Mouse (Mus musculus) hindbrain, embryonic 10.5 days (tissue): Measurements from ENCODE around the gene Hoga1. TPM values are rescaled to one million over a fixed set of nuclear protein-coding genes. Genes with fewer than 3 reads are reported as not detected.

Experiments used
- DNase-seq: peaks from one replicate; pipeline ENCODE4 v3.0.0-alpha.2; 2017; ENCODE audit warnings: low spot score
- H3K27ac ChIP-seq: fragments of 300-500 bp; sonication (generic); 2 replicates; pipeline ENCODE4 v1.5.1; 2016; ENCODE audit warnings: mild to moderate bottlenecking, moderate library complexity
- H3K27me3 ChIP-seq: fragments of 300-500 bp; sonication (generic); 2 replicates; pipeline ENCODE4 v1.6.1; 2016; ENCODE audit warnings: mild to moderate bottlenecking; ENCODE audit not compliant: poor library complexity, insufficient read depth, severe bottlenecking
- H3K36me3 ChIP-seq: fragments of 300-500 bp; sonication (generic); 2 replicates; pipeline ENCODE4 v1.6.1; 2016; ENCODE audit warnings: mild to moderate bottlenecking, moderate library complexity
- H3K4me1 ChIP-seq: fragments of 300-500 bp; sonication (generic); replicated peaks from 2 replicates; pipeline ENCODE4 v1.6.1; 2016; ENCODE audit warnings: mild to moderate bottlenecking
- H3K4me3 ChIP-seq: fragments of 300-500 bp; sonication (generic); 2 replicates; pipeline ENCODE4 v1.5.1; 2016; ENCODE audit warnings: mild to moderate bottlenecking, moderate library complexity
- H3K9me3 ChIP-seq: fragments of 300-500 bp; sonication (generic); 2 replicates; pipeline ENCODE4 v1.6.1; 2016; ENCODE audit warnings: mild to moderate bottlenecking, moderate library complexity
- WGBS: fragments of 180-500 bp; shearing (Covaris S2); methylation state at CpG from one replicate; pipeline ENCODE4 v1.1.7; 2016; 5-methylcytosine and 5-hydroxymethylcytosine counted together
- polyA plus RNA-seq: library from polyadenylated mRNA; unstranded; fragments of >200 nt; fragmentation: Nextera tagmentation; extraction: Ambion mirVana; gene quantifications from 2 replicates; pipeline ENCODE4 v1.2.1, GENCODE M21; 2016

The Hoga1 gene
- polyA plus RNA-seq, result 1.3 and 1.9 TPM in 2 replicates

GRCm38 (mm10) chr19:42045269-42046102 is at the start of gene Hoga1:
Gene Hoga1 (plus strand): TSS chr19:42045610.
- Histone ChIP-seq H3K4me1 (peaks cover 12% of the 10 kb centered on the region), H3K27me3 (peaks cover 2% of the 10 kb centered on the region; the same call in 1 of the 2 replicates), H3K27ac (peak within 1 kb of the TSS; percentile 66), H3K9me3 (no peaks in the 10 kb centered on the region), H3K36me3 (no peaks in the 10 kb centered on the region), H3K4me3 (peak within 1 kb of the TSS; percentile 47)
- peak; percentile 85 for DNase-seq
- WGBS, result 21% methylated on average over 23 of the region's 23 CpGs

- DNase-seq, result no peak
- Histone ChIP-seq H3K4me3 (no peak overlapping the region), H3K4me1 (peaks cover 50% of the 10 kb centered on the region), H3K9me3 (no peaks in the 10 kb centered on the region), H3K36me3 (no peaks in the 10 kb centered on the region), H3K27ac (no peak overlapping the region), H3K27me3 (no peaks in the 10 kb centered on the region)
- WGBS, result 87% methylated on average over 10 of the region's 10 CpGs
Measured at GRCm38 (mm10) chr19:41997090-41997489, 48.3 kb upstream of the Hoga1 start.

- DNase-seq, result no peak
- no peaks in the 10 kb centered on the region for H3K9me3 ChIP-seq
- peaks cover 45% of the 10 kb centered on the region for H3K4me1 ChIP-seq
Measured at GRCm38 (mm10) chr19:41998770-41999548, 46.5 kb upstream of the Hoga1 start.

DNA sequence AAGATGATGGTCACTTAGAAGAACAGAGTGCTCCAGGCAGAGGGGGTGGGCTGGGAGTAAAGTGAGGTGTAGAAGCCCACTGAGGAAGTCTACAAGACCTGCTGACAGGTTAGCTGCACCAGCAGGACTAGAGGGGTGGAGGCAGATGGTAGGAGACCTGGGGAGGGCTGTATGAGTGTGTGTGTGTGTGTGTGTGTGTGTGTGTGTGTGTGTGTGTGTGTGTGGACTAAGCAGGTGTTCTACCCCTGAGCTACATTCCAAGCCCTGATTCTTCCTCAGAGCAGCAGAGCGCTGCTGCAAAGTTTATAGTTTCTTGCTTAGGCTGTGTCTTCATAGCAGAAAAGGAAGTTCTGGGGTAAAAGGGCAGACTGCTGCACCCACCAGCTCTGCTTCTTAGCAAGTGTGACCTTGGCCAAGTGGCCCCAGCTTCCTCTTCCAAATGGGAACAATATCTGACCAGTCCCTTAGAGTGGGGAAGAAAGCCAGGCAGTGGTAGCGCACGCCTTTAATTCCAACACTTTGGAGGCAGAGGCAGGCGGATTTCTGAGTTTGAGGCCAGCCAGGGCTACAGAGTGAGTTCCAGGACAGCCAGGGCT is 45.6 kb upstream of the Hoga1 start:
- 89% methylated on average over 4 of the region's 4 CpGs for WGBS
- H3K27ac ChIP-seq, result no peak overlapping the region
- no peaks in the 10 kb centered on the region for H3K36me3 ChIP-seq
- H3K9me3 ChIP-seq, result no peaks in the 10 kb centered on the region
- DNase-seq, result no peak
- H3K27me3 ChIP-seq, result no peaks in the 10 kb centered on the region
- H3K4me1 ChIP-seq, result peaks cover 47% of the 10 kb centered on the region
- H3K4me3 ChIP-seq, result no peak overlapping the region

More at GRCm38 (mm10) chr19:41998770-41999548, 46.5 kb upstream of the Hoga1 start:
- Histone ChIP-seq H3K36me3 (no peaks in the 10 kb centered on the region), H3K27ac (no peak overlapping the region), H3K4me3 (no peak overlapping the region), H3K27me3 (no peaks in the 10 kb centered on the region)
- whole genome bisulfite sequencing, result 91% methylated on average over 9 of the region's 9 CpGs

GRCm38 (mm10) chr19:42000446-42000958 is 44.9 kb upstream of the Hoga1 start:
- 70% methylated on average over 4 of the region's 4 CpGs for WGBS
- DNase-seq, result no peak
- no peaks in the 10 kb centered on the region for H3K9me3 ChIP-seq
- H3K4me3 ChIP-seq, result no peak overlapping the region
- no peaks in the 10 kb centered on the region for H3K36me3 ChIP-seq
- peaks cover 40% of the 10 kb centered on the region for H3K4me1 ChIP-seq
- H3K27me3 ChIP-seq, result no peaks in the 10 kb centered on the region
- 0 out of 2 replicates have a peak overlapping the region, but pooled peaks have one; percentile 40 for H3K27ac ChIP-seq

DNA sequence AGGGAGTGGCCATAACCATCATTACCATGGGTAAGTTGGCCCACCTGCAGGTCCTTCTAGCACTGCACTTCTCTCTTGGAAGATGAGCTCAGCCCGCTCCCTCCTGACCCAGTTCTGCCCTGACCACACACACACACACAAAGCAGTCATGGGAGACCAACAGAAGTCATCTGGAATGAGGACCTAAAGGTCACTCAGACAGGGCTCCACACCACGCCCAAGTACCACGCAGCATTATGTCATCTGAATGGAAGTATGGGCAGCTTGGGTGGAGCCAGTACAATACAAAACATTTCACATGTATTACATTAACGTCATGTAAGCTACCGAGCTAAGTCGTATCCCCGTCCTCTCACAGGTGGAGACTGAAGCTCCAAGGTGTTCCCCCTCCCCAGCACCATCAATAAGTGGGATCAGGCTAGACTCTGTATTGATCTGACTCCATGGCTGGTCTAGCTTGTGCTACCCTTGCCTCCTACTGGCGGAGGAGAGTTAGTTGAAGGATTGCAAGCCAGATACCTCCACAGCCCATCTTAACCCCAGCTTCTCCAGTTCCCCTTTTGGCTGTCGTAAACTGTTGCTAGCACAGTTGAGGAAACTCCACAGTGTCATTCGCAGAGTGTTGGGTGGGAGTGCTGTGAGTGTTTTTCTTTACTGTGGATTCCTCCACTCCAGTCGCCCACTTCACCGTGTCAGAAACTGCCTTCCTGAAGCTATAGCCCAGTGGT is 44.0 kb upstream of the Hoga1 start:
- Histone ChIP-seq H3K27ac (0 out of 2 replicates have a peak overlapping the region, but pooled peaks have one; percentile 40), H3K4me3 (no peak overlapping the region), H3K4me1 (peaks cover 36% of the 10 kb centered on the region), H3K27me3 (no peaks in the 10 kb centered on the region), H3K9me3 (no peaks in the 10 kb centered on the region), H3K36me3 (no peaks in the 10 kb centered on the region)
- no peak for DNase-seq
- WGBS, result 92% methylated on average over 12 of the region's 12 CpGs

- 82% methylated on average over 6 of the region's 6 CpGs for WGBS
- peaks cover 59% of the 10 kb centered on the region for H3K4me1 ChIP-seq
- H3K27me3 ChIP-seq, result no peaks in the 10 kb centered on the region
- H3K4me3 ChIP-seq, result no peak overlapping the region
- no peak overlapping the region for H3K27ac ChIP-seq
- H3K36me3 ChIP-seq, result no peaks in the 10 kb centered on the region
- no peak for DNase-seq
- H3K9me3 ChIP-seq, result no peaks in the 10 kb centered on the region
Measured at GRCm38 (mm10) chr19:42004258-42004657, 41.2 kb upstream of the Hoga1 start.

DNA sequence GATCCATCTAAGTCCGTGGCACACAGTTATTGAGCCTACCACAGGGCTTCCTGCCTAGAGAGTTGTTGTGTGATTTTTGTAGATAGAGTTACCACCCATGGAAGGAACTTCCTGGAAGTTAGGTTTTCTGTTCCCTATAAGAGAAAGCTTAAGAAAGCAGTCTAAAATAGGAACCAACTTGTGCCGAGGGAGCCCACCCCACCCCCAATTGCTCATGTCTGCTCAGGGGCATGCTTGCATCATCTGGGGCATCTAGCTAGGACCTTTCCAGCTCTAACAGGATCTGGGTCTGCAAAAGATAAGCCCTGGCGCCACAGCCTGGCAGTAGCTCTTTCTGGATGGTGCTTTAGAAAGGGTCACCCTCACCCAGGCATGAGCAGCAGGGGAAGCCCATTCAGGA is 39.8 kb upstream of the Hoga1 start:
- Histone ChIP-seq H3K4me3 (no peak overlapping the region), H3K27ac (no peak overlapping the region), H3K27me3 (no peaks in the 10 kb centered on the region), H3K36me3 (no peaks in the 10 kb centered on the region), H3K9me3 (no peaks in the 10 kb centered on the region), H3K4me1 (peaks cover 52% of the 10 kb centered on the region)
- 84% methylated on average over 3 of the region's 3 CpGs for WGBS
- DNase-seq, result no peak

DNA sequence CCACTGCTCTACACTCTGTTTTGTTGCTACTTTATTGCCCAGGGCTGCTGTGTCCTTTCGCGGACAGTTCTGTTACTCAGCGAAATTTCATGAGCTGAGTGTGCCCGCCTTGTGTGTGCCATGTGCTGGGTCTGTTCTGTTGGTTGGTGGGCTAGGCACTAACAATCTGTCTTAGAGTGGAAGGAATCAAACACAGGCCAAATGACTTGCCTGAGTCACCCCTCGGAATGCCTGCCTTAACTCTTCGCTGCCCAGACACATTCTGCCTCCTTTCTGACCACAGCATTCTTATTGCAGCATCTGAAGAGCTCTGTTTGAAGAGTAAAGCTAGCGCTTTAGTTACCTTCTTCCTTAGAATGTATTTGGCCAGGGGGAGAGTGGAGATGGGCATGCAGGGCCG is 38.8 kb upstream of the Hoga1 start:
- no peak overlapping the region for H3K4me3 ChIP-seq
- H3K27ac ChIP-seq, result no peak overlapping the region
- no peaks in the 10 kb centered on the region for H3K27me3 ChIP-seq
- H3K36me3 ChIP-seq, result no peaks in the 10 kb centered on the region
- DNase-seq, result no peak
- no peaks in the 10 kb centered on the region for H3K9me3 ChIP-seq
- WGBS, result 76% methylated on average over 8 of the region's 8 CpGs
- H3K4me1 ChIP-seq, result peaks cover 49% of the 10 kb centered on the region

- Histone ChIP-seq H3K4me1 (peaks cover 49% of the 10 kb centered on the region), H3K27ac (no peak overlapping the region)
- 75% methylated on average over 3 of the region's 3 CpGs for WGBS
Measured at GRCm38 (mm10) chr19:42008586-42008985, 36.8 kb upstream of the Hoga1 start.

DNA sequence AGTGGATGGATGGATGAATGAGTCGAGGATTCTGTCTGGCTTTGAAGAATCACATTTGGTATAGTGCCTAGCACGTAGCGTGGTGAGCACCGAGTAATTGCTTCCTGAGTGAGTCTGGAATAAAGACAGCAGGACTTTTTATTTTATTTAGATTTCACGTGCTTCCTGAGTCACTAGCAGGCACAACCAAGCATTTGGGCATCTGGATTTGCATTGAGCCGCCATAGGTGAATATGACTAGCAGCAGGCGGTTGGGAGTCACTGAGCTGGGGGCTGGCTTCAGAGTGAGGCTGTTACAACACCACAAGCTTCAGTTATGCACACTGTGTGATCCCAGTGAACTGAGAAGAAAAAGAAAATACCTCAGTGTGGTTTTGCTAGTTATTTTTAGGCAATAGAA is 36.3 kb upstream of the Hoga1 start:
- no peak for DNase-seq
- no peak overlapping the region for H3K4me3 ChIP-seq
- H3K27me3 ChIP-seq, result no peaks in the 10 kb centered on the region
- H3K9me3 ChIP-seq, result no peaks in the 10 kb centered on the region
- H3K4me1 ChIP-seq, result peaks cover 49% of the 10 kb centered on the region
- no peak overlapping the region for H3K27ac ChIP-seq
- 0 out of 2 replicates have a peak, but pooled peaks cover 3% of the 10 kb centered on the region for H3K36me3 ChIP-seq
- WGBS, result 80% methylated on average over 7 of the region's 7 CpGs

More at GRCm38 (mm10) chr19:42008586-42008985, 36.8 kb upstream of the Hoga1 start:
- H3K4me3 ChIP-seq, result no peak overlapping the region
- no peak for DNase-seq
- 0 out of 2 replicates have a peak, but pooled peaks cover 3% of the 10 kb centered on the region for H3K36me3 ChIP-seq
- H3K9me3 ChIP-seq, result no peaks in the 10 kb centered on the region
- H3K27me3 ChIP-seq, result no peaks in the 10 kb centered on the region

GRCm38 (mm10) chr19:42010436-42010835 is 35.0 kb upstream of the Hoga1 start:
- H3K4me3 ChIP-seq, result no peak overlapping the region
- no peak for DNase-seq
- no peaks in the 10 kb centered on the region for H3K27me3 ChIP-seq
- H3K27ac ChIP-seq, result peak overlapping the region; percentile 23; the same call in 1 of the 2 replicates
- 0 out of 2 replicates have a peak, but pooled peaks cover 3% of the 10 kb centered on the region for H3K36me3 ChIP-seq
- 45% methylated on average over 4 of the region's 4 CpGs for WGBS
- no peaks in the 10 kb centered on the region for H3K9me3 ChIP-seq
- H3K4me1 ChIP-seq, result peaks cover 48% of the 10 kb centered on the region
